Mouse (Mus musculus): ENCODE results near the gene Ercc6. TPM values are rescaled to one million over a fixed set of nuclear protein-coding genes. Genes with fewer than 3 reads are reported as not detected.
A peak's percentile ranks its signal among the peaks of the same experiment; 100 is the strongest.

The Ercc6 gene
- polyA plus RNA-seq, 1 experiment from 2014 or later, result 26.3 TPM

DNA sequence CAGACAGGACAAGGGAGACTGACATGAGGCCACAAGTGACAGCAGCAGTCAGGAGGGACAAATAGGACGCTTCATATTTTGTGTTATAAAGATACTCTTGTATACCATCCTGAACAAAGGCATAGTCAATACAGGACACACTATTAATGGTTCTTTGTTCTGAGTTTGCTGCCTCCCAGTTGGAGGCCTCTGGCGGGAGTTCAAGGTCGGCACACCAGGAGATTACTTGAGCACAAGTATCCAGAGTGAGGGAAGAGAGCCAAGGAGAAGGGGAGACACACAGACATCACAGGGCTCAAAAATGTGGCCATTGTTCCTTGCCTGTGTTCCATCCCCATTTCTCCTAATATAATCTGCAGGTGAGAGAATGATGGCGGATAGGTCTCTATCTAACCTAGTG lies 6.1 kb upstream of the Ercc6 start:
- no peak for DNase-seq (ENCODE audit: low spot score)
- H3K4me2 ChIP-seq (ENCODE audit: low read depth, low read length), result no peak overlapping the region
- ATAC-seq (replicated peaks; ENCODE audit: insufficient number of reproducible peaks, low FRiP score, low TSS enrichment, low read depth), result no peak
- H3K9me3 ChIP-seq (replicated peaks; ENCODE audit: control insufficient read depth, low read length), result no peaks in the 10 kb centered on the region
- no peak overlapping the region for H3K9ac ChIP-seq (replicated peaks; ENCODE audit: low read length)
- H3K4me3 ChIP-seq (ENCODE audit: low read depth, low read length), result no peak overlapping the region
- WGBS, result 86% methylated on average over 4 of the region's 4 CpGs
- no peaks in the 10 kb centered on the region for H3K36me3 ChIP-seq (replicated peaks; ENCODE audit: control insufficient read depth, insufficient read depth, low read depth, low read length)
- no peaks in the 10 kb centered on the region for H3K4me1 ChIP-seq (ENCODE audit: control insufficient read depth, insufficient read depth, low read length)
- H3K27ac ChIP-seq (replicated peaks; ENCODE audit: low read depth, low read length), result no peak overlapping the region
- H3K27me3 ChIP-seq (ENCODE audit: control insufficient read depth, insufficient read depth, low read length), result no peaks in the 10 kb centered on the region

GRCm38 (mm10) chr14:32508105-32508835 lies 5.1 kb upstream of the Ercc6 start:
- DNase-seq (ENCODE audit: low spot score), result no peak
- no peaks in the 10 kb centered on the region for H3K27me3 ChIP-seq (ENCODE audit: control insufficient read depth, insufficient read depth, low read length)
- 60% methylated on average over 10 of the region's 10 CpGs for WGBS
- no peak overlapping the region for H3K27ac ChIP-seq (replicated peaks; ENCODE audit: low read depth, low read length)
- H3K4me3 ChIP-seq (ENCODE audit: low read depth, low read length), result no peak overlapping the region
- no peak overlapping the region for H3K9ac ChIP-seq (replicated peaks; ENCODE audit: low read length)
- no peaks in the 10 kb centered on the region; the same call in 1 of the 2 replicates for H3K4me1 ChIP-seq (ENCODE audit: control insufficient read depth, insufficient read depth, low read length)
- ATAC-seq (replicated peaks; ENCODE audit: insufficient number of reproducible peaks, low FRiP score, low TSS enrichment, low read depth), result no peak
- no peaks in the 10 kb centered on the region for H3K9me3 ChIP-seq (replicated peaks; ENCODE audit: control insufficient read depth, low read length)
- H3K36me3 ChIP-seq (replicated peaks; ENCODE audit: control insufficient read depth, insufficient read depth, low read depth, low read length), result no peaks in the 10 kb centered on the region
- H3K4me2 ChIP-seq (ENCODE audit: low read depth, low read length), result no peak overlapping the region

DNA sequence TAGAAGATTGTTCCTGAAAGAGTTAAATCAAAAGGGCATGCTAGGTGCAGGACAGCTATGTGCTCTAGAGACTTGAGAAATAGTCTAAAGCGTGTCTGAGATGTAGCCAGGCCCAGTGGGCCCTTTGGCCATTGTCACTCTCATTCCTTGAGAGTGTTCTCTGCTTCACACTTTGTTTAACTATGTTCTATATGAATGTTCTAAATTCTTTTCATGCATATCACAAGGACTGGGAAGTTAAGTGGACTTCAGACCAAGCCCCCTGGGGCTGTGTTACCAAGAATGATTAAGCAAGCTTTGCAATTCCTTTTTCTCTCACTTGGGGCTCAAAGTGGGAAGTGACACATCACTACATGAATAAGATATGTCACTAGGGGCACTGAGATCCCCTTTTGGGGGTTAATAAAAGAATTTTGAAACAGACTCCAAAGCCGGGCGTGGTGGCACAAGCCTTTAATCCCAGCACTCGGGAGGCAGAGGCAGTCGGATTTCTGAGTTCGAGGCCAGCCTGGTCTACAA lies 3.8 kb upstream of the Ercc6 start:
- Histone ChIP-seq H3K36me3 (replicated peaks; ENCODE audit: control insufficient read depth, insufficient read depth, low read depth, low read length) (no peaks in the 10 kb centered on the region), H3K27me3 (ENCODE audit: control insufficient read depth, insufficient read depth, low read length) (no peaks in the 10 kb centered on the region), H3K27ac (replicated peaks; ENCODE audit: low read depth, low read length) (no peak overlapping the region), H3K9ac (replicated peaks; ENCODE audit: low read length) (no peak overlapping the region), H3K9me3 (replicated peaks; ENCODE audit: control insufficient read depth, low read length) (no peaks in the 10 kb centered on the region), H3K4me1 (ENCODE audit: control insufficient read depth, insufficient read depth, low read length) (no peaks in the 10 kb centered on the region; the same call in 1 of the 2 replicates), H3K4me2 (ENCODE audit: low read depth, low read length) (no peak overlapping the region), H3K4me3 (ENCODE audit: low read depth, low read length) (no peak overlapping the region)
- 84% methylated on average over 6 of the region's 6 CpGs for WGBS
- no peak for DNase-seq (ENCODE audit: low spot score)
- no peak for ATAC-seq (replicated peaks; ENCODE audit: insufficient number of reproducible peaks, low FRiP score, low TSS enrichment, low read depth)

GRCm38 (mm10) chr14:32512912-32513311 lies 409 bp upstream of the Ercc6 start:
- Histone ChIP-seq H3K4me2 (ENCODE audit: low read depth, low read length) (peak overlapping the region; percentile 72), H3K9me3 (replicated peaks; ENCODE audit: control insufficient read depth, low read length) (no peaks in the 10 kb centered on the region), H3K4me1 (ENCODE audit: control insufficient read depth, insufficient read depth, low read length) (no peaks in the 10 kb centered on the region; the same call in 1 of the 2 replicates), H3K27ac (replicated peaks; ENCODE audit: low read depth, low read length) (no peak overlapping the region), H3K36me3 (replicated peaks; ENCODE audit: control insufficient read depth, insufficient read depth, low read depth, low read length) (no peaks in the 10 kb centered on the region; the same call in none of the 2 replicates), H3K4me3 (ENCODE audit: low read depth, low read length) (peak overlapping the region; percentile 55; the same call in 1 of the 2 replicates), H3K9ac (replicated peaks; ENCODE audit: low read length) (peak overlapping the region; percentile 70), H3K27me3 (ENCODE audit: control insufficient read depth, insufficient read depth, low read length) (no peaks in the 10 kb centered on the region)
- WGBS, result 41% methylated on average over 9 of the region's 9 CpGs
- DNase-seq (ENCODE audit: low spot score) (no peak), ATAC-seq (replicated peaks; ENCODE audit: insufficient number of reproducible peaks, low FRiP score, low TSS enrichment, low read depth) (0 out of 2 replicates have a peak, but pooled peaks have one; percentile 31)

DNA sequence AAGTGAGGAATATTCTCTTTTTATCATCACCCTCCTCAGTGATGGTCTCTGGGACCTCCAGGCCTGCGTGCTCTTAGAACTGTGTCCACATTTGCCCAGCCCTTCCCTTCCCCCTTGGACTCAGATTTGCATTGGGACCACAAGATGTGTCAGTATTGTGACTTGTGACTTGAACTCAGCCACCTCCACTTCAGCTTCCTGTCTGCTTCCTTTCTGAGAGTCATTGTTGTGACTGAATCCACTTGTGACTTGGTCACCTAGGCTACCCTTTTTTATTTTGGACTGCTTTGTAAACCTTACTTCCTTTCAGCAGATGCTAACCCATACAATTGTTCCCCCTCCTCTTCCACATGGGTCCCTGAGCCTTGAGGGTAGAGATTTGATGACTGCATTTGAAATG lies 2.8 kb downstream of the Ercc6 start:
- H3K27ac ChIP-seq (replicated peaks; ENCODE audit: low read depth, low read length), result no peak overlapping the region
- no peak overlapping the region for H3K4me2 ChIP-seq (ENCODE audit: low read depth, low read length)
- ATAC-seq (replicated peaks; ENCODE audit: insufficient number of reproducible peaks, low FRiP score, low TSS enrichment, low read depth), result no peak
- H3K9ac ChIP-seq (replicated peaks; ENCODE audit: low read length), result no peak overlapping the region
- no peaks in the 10 kb centered on the region for H3K9me3 ChIP-seq (replicated peaks; ENCODE audit: control insufficient read depth, low read length)
- no peak overlapping the region for H3K4me3 ChIP-seq (ENCODE audit: low read depth, low read length)
- H3K4me1 ChIP-seq (ENCODE audit: control insufficient read depth, insufficient read depth, low read length), result no peaks in the 10 kb centered on the region; the same call in 1 of the 2 replicates
- H3K27me3 ChIP-seq (ENCODE audit: control insufficient read depth, insufficient read depth, low read length), result no peaks in the 10 kb centered on the region
- no peak for DNase-seq (ENCODE audit: low spot score)
- no peaks in the 10 kb centered on the region; the same call in none of the 2 replicates for H3K36me3 ChIP-seq (replicated peaks; ENCODE audit: control insufficient read depth, insufficient read depth, low read depth, low read length)
- 92% methylated on average over 1 of the region's 1 CpGs for WGBS

- Histone ChIP-seq H3K27me3 (ENCODE audit: control insufficient read depth, insufficient read depth, low read length) (no peaks in the 10 kb centered on the region), H3K36me3 (replicated peaks; ENCODE audit: control insufficient read depth, insufficient read depth, low read depth, low read length) (no peaks in the 10 kb centered on the region; the same call in none of the 2 replicates), H3K4me2 (ENCODE audit: low read depth, low read length) (no peak overlapping the region), H3K4me3 (ENCODE audit: low read depth, low read length) (no peak overlapping the region), H3K27ac (replicated peaks; ENCODE audit: low read depth, low read length) (no peak overlapping the region), H3K4me1 (ENCODE audit: control insufficient read depth, insufficient read depth, low read length) (no peaks in the 10 kb centered on the region), H3K9me3 (replicated peaks; ENCODE audit: control insufficient read depth, low read length) (no peaks in the 10 kb centered on the region), H3K9ac (replicated peaks; ENCODE audit: low read length) (no peak overlapping the region)
- WGBS, result 97% methylated on average over 2 of the region's 2 CpGs
- no peak for ATAC-seq (replicated peaks; ENCODE audit: insufficient number of reproducible peaks, low FRiP score, low TSS enrichment, low read depth)
- DNase-seq (ENCODE audit: low spot score), result no peak
These were observed 5.2 kb downstream of the Ercc6 start for GRCm38 (mm10) chr14:32518543-32518942.

- Histone ChIP-seq H3K4me1 (ENCODE audit: control insufficient read depth, insufficient read depth, low read length) (no peaks in the 10 kb centered on the region), H3K9ac (replicated peaks; ENCODE audit: low read length) (no peak overlapping the region), H3K36me3 (replicated peaks; ENCODE audit: control insufficient read depth, insufficient read depth, low read depth, low read length) (no peaks in the 10 kb centered on the region; the same call in none of the 2 replicates), H3K27me3 (ENCODE audit: control insufficient read depth, insufficient read depth, low read length) (no peaks in the 10 kb centered on the region), H3K27ac (replicated peaks; ENCODE audit: low read depth, low read length) (no peak overlapping the region), H3K9me3 (replicated peaks; ENCODE audit: control insufficient read depth, low read length) (no peaks in the 10 kb centered on the region), H3K4me3 (ENCODE audit: low read depth, low read length) (no peak overlapping the region), H3K4me2 (ENCODE audit: low read depth, low read length) (no peak overlapping the region)
- 69% methylated on average over 7 of the region's 7 CpGs for WGBS
- DNase-seq (ENCODE audit: low spot score) (no peak), ATAC-seq (replicated peaks; ENCODE audit: insufficient number of reproducible peaks, low FRiP score, low TSS enrichment, low read depth) (no peak)
These were observed 7.1 kb downstream of the Ercc6 start for GRCm38 (mm10) chr14:32520400-32520926.

DNA sequence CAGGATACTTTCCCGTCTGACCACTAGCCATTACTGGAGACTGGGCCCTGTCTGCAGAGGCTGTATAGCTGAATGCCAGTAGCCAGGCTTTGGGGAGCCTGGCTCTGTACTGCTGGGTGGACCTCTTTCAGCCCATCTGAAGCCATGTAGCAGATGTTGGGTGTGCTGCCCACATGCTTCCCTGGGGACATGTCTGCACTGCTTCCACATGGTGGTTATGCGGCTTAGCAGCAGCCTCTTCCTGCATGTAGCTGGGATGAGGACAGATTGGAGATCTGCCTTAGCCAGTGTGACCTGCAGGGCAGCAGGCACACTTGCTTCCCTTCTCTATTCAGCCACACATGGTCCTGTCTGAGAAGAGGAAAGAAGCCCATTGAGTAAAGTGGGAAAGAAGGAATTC lies 9.0 kb downstream of the Ercc6 start:
- H3K4me1 ChIP-seq (ENCODE audit: control insufficient read depth, insufficient read depth, low read length), result no peaks in the 10 kb centered on the region
- 75% methylated on average over 2 of the region's 2 CpGs for WGBS
- ATAC-seq (replicated peaks; ENCODE audit: insufficient number of reproducible peaks, low FRiP score, low TSS enrichment, low read depth), result no peak
- DNase-seq (ENCODE audit: low spot score), result no peak
- H3K27ac ChIP-seq (replicated peaks; ENCODE audit: low read depth, low read length), result no peak overlapping the region
- no peaks in the 10 kb centered on the region for H3K9me3 ChIP-seq (replicated peaks; ENCODE audit: control insufficient read depth, low read length)
- no peaks in the 10 kb centered on the region for H3K27me3 ChIP-seq (ENCODE audit: control insufficient read depth, insufficient read depth, low read length)
- no peak overlapping the region; the same call in 1 of the 2 replicates for H3K9ac ChIP-seq (replicated peaks; ENCODE audit: low read length)
- H3K4me3 ChIP-seq (ENCODE audit: low read depth, low read length), result no peak overlapping the region
- no peak overlapping the region for H3K4me2 ChIP-seq (ENCODE audit: low read depth, low read length)
- H3K36me3 ChIP-seq (replicated peaks; ENCODE audit: control insufficient read depth, insufficient read depth, low read depth, low read length), result peaks cover 2% of the 10 kb centered on the region

Data from embryonic facial prominence, embryonic 11.5 days (tissue).